Mouse (Mus musculus) heart, adult 9 months (tissue): ENCODE results near the gene Prtg.

Experiments
- DNase-seq, 2 experiments: peaks; one replicate each; pipeline ENCODE4 v3.0.0; 2022; ENCODE audit warnings: low spot score in 2 of 2

Gene Prtg

GRCm38 (mm10) chr9:72862186-72862585 lies 55.5 kb downstream of the Prtg start:
- no peak for DNase-seq

GRCm38 (mm10) chr9:72862955-72863354 lies 56.3 kb downstream of the Prtg start:
- DNase-seq, result no peak

GRCm38 (mm10) chr9:72863773-72864172 lies 57.1 kb downstream of the Prtg start:
- DNase-seq, result no peak

GRCm38 (mm10) chr9:72867434-72867833 lies 60.8 kb downstream of the Prtg start:
- DNase-seq, result no peak

- DNase-seq, result no peak
Observed at GRCm38 (mm10) chr9:72868774-72869173, 62.1 kb downstream of the Prtg start.

- peak; percentile 37 to 55 for DNase-seq
Observed at GRCm38 (mm10) chr9:72871506-72872297, 65.0 kb downstream of the Prtg start.

GRCm38 (mm10) chr9:72872298-72873130 lies 65.8 kb downstream of the Prtg start:
- no peak for DNase-seq

GRCm38 (mm10) chr9:72875878-72876277 lies 69.2 kb downstream of the Prtg start:
- DNase-seq, result no peak

GRCm38 (mm10) chr9:72877905-72878304 lies 71.2 kb downstream of the Prtg start:
- DNase-seq, result no peak

GRCm38 (mm10) chr9:72878656-72879055 lies 72.0 kb downstream of the Prtg start:
- no peak for DNase-seq

GRCm38 (mm10) chr9:72879601-72880000 lies 72.9 kb downstream of the Prtg start:
- no peak for DNase-seq

GRCm38 (mm10) chr9:72880225-72880960 lies 73.7 kb downstream of the Prtg start:
- DNase-seq, result peak in 1 of 2 experiments; percentile 21

- DNase-seq, result peak; percentile 73 to 76
Observed at GRCm38 (mm10) chr9:72881026-72881768, 74.5 kb downstream of the Prtg start.

- peak; percentile 25 to 48 for DNase-seq
Observed at GRCm38 (mm10) chr9:72883940-72884339, 77.3 kb downstream of the Prtg start.

GRCm38 (mm10) chr9:72889777-72890176 lies 83.1 kb downstream of the Prtg start:
- DNase-seq, result no peak

GRCm38 (mm10) chr9:72890499-72891085 lies 83.9 kb downstream of the Prtg start:
- DNase-seq, result no peak

GRCm38 (mm10) chr9:72892761-72893160 lies 86.1 kb downstream of the Prtg start:
- no peak for DNase-seq

GRCm38 (mm10) chr9:72894796-72895352 lies 88.2 kb downstream of the Prtg start:
- no peak for DNase-seq

- DNase-seq, result no peak
Observed at GRCm38 (mm10) chr9:72902057-72902456, 95.4 kb downstream of the Prtg start.

GRCm38 (mm10) chr9:72902611-72903010 lies 95.9 kb downstream of the Prtg start:
- peak in 1 of 2 experiments; percentile 15 for DNase-seq

- DNase-seq, result no peak
Observed at GRCm38 (mm10) chr9:72906693-72907103, 100.0 kb downstream of the Prtg start.
